Mouse (Mus musculus) layer of hippocampus, postnatal 25 days (tissue): Measurements from ENCODE around the gene Agap3. TPM values are rescaled to one million over a fixed set of nuclear protein-coding genes. Genes with fewer than 3 reads are reported as not detected.

Source experiments
- DNase-seq, 2 experiments: peaks; one replicate each; pipeline ENCODE4 v3.0.0; 2022; ENCODE audit warnings: mixed read lengths in 2 of 2, low spot score in 1 of 2; ENCODE audit errors: extremely low spot score in 1 of 2
- total RNA-seq, 2 experiments: library from RNA; stranded (reverse); gene quantifications; 2 replicates each; pipeline ENCODE4 v1.2.3; 2021

Gene Agap3
- total RNA-seq, result 100 to 1,000 TPM; 611 to 653 TPM

DNA sequence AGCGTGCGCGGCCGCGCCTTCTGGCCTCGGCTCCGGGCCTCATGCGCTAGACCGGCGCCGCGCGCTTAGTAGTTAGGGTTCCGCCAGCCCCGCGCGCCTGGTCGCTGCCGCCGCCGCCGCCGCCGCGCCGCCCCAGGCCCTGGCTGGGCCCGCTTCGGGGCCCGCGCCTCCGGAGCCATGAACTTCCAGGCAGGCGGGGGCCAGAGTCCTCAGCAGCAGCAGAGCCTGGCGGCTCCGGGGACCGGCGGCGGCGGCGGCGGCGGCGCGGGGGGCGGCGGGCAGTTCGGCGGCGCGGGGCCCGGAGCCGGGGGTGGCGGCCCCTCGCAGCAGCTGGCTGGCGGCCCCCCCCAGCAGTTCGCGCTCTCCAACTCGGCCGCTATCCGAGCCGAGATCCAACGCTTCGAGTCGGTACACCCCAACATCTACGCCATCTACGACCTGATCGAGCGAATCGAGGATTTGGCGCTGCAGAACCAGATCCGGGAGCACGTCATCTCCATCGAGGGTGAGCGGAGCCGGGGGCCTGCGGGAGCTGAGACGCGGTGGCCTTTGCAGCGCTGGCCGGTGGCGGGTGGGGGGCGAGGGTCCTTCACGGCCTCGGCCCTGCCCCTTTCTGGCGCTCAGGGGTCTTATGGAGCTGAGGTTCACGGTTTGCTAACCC, at the start of gene Agap3:
TSS of gene Agap3 (plus strand) at position 148 of the 661 bp plus-strand sequence.
- DNase-seq, result peak in 1 of 2 experiments; percentile 39

DNA sequence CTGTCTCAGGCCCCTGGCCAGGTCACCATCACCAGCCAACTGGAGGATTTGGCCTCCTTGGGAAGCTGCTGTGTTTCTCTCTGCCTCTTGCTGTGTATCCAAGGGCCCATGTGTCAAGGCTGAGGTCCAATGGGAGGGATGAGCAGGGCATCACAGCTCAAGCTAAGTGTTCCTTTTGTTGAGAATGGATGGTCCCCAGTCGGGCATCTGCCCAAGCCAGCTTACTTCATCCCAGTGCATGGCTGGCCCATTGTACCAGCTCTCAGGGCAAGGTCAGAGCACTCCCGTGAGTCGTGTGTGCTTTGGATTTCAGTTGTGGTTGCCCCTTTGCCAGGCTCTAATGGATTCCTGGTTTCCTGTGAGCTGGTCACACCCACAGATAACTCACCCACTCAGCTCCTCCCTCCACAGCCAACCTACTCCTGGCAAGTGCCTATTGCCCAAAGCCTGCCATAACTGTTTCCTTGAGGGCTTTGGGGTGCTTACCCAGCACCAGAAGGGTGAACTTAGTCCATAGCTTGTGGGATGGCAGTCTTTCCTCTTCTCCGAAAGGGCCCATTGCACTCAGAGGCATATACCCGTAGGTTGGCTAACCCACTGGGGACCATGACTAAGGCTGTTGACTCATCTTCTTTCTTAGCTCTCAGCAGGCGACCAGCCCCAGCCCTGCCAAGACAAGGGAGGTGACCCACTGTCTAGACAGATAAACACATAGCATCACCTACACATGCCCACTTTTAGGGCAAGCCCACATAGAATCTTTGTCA, 47.2 kb upstream of the Agap3 start:
- DNase-seq, result no peak

GRCm38 (mm10) chr5:24405389-24405876, 46.5 kb upstream of the Agap3 start:
- DNase-seq, result no peak

GRCm38 (mm10) chr5:24408651-24409050, 43.3 kb upstream of the Agap3 start:
- DNase-seq, result no peak

- DNase-seq, result no peak
Observed at GRCm38 (mm10) chr5:24409466-24409865, 42.5 kb upstream of the Agap3 start.

- DNase-seq, result no peak
Observed at GRCm38 (mm10) chr5:24412063-24412462, 39.9 kb upstream of the Agap3 start.

- DNase-seq, result no peak
Observed at GRCm38 (mm10) chr5:24413042-24413693, 38.8 kb upstream of the Agap3 start, which contains the start of gene Asic3. Gene Asic3, plus strand, starts transcription at chr5:24413392.

DNA sequence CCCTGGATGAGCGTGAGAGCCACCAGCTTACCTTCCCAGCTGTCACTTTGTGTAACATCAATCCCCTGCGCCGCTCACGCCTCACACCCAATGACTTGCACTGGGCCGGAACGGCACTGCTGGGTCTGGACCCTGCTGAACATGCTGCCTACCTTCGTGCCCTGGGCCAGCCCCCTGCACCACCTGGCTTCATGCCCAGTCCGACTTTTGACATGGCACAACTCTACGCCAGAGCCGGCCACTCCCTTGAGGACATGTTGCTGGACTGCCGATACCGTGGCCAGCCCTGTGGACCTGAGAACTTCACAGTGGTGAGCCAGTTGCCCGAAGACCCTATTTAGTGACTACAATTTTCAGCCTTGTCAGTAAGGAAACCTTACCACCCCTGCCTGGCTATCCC, 38.0 kb upstream of the Agap3 start:
- no peak for DNase-seq

DNA sequence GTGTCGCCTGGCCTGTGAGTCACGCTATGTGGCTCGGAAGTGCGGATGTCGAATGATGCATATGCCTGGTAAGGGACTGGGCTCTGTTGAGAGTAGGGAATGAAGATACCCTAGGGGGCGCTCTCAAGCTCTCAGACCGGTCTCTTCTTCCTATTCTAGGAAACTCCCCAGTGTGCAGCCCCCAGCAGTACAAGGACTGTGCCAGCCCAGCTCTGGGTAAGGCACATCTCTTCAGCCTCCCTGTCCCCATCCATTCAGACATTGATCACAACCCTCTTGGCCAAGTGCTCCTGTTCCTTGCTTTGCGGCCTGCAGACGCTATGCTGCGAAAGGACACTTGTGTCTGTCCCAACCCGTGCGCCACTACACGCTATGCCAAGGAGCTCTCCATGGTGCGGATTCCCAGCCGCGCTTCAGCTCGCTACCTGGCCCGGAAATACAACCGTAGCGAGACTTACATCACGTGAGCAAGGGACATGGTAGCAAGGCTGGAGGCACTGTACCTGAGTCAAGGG, 35.7 kb upstream of the Agap3 start:
- peak; percentile 49 to 67 for DNase-seq

DNA sequence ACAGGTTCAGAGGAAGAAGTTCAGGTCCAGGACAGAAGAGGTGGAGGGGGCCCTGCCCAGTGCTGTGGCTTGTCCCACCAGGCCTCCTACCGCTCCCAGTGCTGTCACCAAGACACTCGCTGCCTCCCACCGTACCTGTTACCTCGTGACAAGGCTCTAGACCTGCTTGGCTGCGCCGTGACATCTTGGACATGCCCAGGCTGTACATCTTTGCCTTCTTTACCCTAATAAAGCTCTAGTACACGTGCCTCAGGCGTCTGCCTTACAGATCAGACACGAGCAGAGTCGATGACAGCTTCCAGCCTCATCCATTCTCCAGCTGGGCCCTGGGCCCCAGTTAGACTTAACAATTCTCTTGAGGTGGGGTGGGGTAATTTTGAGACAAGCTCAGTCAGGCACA, 34.4 kb upstream of the Agap3 start:
- DNase-seq, result no peak

GRCm38 (mm10) chr5:24420381-24420780, 31.6 kb upstream of the Agap3 start:
- DNase-seq, result no peak

- DNase-seq, result peak; percentile 90 to 93
Observed at GRCm38 (mm10) chr5:24423129-24424003, 28.6 kb upstream of the Agap3 start, which contains the start of the genes Cdk5 and Slc4a2. Gene Cdk5, minus strand, starts transcription at chr5:24423530. Gene Slc4a2, plus strand, starts transcription at chr5:24423837.

- no peak for DNase-seq
Observed at GRCm38 (mm10) chr5:24424004-24424781, 27.8 kb upstream of the Agap3 start.

DNA sequence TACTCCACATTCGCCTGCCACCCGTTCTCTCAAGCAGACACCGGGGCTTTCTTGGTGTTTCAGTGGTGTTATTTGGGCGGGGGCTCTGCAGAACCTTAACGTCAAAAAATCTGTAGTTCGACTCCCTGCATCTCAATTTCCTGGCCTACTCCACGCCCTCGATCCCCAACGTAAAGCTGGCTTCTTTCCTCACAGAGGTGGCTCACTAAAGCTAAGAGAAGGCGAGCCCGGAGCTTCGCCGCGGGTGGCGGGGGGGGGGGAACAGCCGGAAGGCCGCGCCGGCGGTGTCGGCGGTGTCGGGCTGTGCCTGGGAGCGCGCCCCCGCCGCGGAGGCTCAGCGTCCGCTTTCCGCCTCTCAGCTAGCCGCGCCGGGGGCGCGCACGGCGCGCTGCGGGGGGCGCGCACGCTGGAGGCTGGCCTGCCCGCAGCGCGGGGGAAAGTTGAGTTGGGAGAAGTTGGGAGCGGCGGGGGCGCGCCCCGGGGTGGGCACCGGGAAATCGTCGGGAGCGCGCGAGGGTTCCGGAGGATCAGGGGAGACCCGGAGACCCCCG, 27.0 kb upstream of the Agap3 start:
- DNase-seq, result peak; percentile 48 to 61

- no peak for DNase-seq
Observed at GRCm38 (mm10) chr5:24425421-24426036, 26.4 kb upstream of the Agap3 start.

GRCm38 (mm10) chr5:24426037-24426432, 25.9 kb upstream of the Agap3 start:
- no peak for DNase-seq

GRCm38 (mm10) chr5:24426556-24427284, 25.3 kb upstream of the Agap3 start:
- no peak for DNase-seq

DNA sequence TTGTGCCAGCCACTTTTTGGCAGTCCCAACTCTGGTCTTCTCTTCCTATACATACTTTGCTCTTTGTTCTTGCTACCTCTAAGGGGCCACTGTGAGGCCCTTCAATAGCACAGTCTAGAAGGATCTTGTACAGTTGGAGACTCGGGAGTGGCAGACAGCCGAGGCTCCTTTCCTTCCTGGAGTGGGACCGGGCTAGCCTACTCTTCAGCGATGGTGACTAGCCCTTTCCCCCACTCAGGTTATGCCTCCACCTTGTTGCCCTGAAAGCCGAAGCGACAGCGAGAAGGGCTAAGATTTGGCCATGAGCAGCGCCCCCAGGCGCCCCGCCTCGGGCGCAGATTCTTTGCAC, 24.7 kb upstream of the Agap3 start:
- DNase-seq, result no peak
